Mouse (Mus musculus) regulatory T cell (primary cell): ENCODE measurements at regions not wholly inside any gene's neighbourhood (a gene's known extent, or its start where the extent isn't known, plus 50 kb on each side); places are given as distances from the start of the nearest gene placed in this dataset.

Experiments
- in situ Hi-C: fragments of 300-600 bp; cut with MboI, MseI; formaldehyde crosslinking; loops from one replicate; pipeline ENCODE4 v1.15.1; 2025; ENCODE audit warnings: high pct_unique_total_duplicates

- in situ Hi-C loops = loop anchor here (25.0 kb wide), 1 partner anchor 826 kb away; no protein-coding TSS in a partner anchor
Measured at GRCm38 (mm10) chr6:121560852-121561251, 74.3 kb upstream of the A2m start.

- in situ Hi-C loops = loop anchor here (25.0 kb wide), 1 partner anchor 827 kb away; no protein-coding TSS in a partner anchor
Measured at GRCm38 (mm10) chr6:121560393-121560793, 74.8 kb upstream of the A2m start.

GRCm38 (mm10) chr6:121556481-121556880 is 78.7 kb upstream of the A2m start:
- in situ Hi-C loops = loop anchor here (25.0 kb wide), 1 partner anchor 831 kb away; no protein-coding TSS in a partner anchor

- in situ Hi-C loops = loop anchor here (25.0 kb wide), 1 partner anchor 834 kb away; no protein-coding TSS in a partner anchor
Measured at GRCm38 (mm10) chr6:121553501-121554132, 80.1 kb upstream of the Iqsec3 start.

- in situ Hi-C loops = no loop called here
Measured at GRCm38 (mm10) chr6:121533521-121533920, 60.0 kb upstream of the Iqsec3 start.

- in situ Hi-C loops = no loop called here
Measured at GRCm38 (mm10) chr6:121532926-121533325, 59.4 kb upstream of the Iqsec3 start.

- in situ Hi-C loops = no loop called here
Measured at GRCm38 (mm10) chr6:121531825-121532389, 58.4 kb upstream of the Iqsec3 start.

- in situ Hi-C loops = loop anchor here (5.0 kb wide), 1 partner anchor 195 kb away; no protein-coding TSS in a partner anchor
Measured at GRCm38 (mm10) chr6:121527281-121527680, 53.8 kb upstream of the Iqsec3 start.

- in situ Hi-C loops = loop anchor here (5.0 kb wide), 1 partner anchor 194 kb away; no protein-coding TSS in a partner anchor
Measured at GRCm38 (mm10) chr6:121526121-121526520, 52.6 kb upstream of the Iqsec3 start.

- in situ Hi-C loops = no loop called here
Measured at GRCm38 (mm10) chr6:121524613-121524970, 51.1 kb upstream of the Iqsec3 start.

- in situ Hi-C loops = no loop called here
Measured at GRCm38 (mm10) chr6:121523882-121524612, 50.6 kb upstream of the Iqsec3 start.
